Mouse (Mus musculus) gastrocnemius, postnatal 14 days (tissue): ENCODE data around the gene Gtdc1. TPM values are rescaled to one million over a fixed set of nuclear protein-coding genes. Genes with fewer than 3 reads are reported as not detected.

Experiments
- DNase-seq: peaks from one replicate; pipeline ENCODE4 v3.0.0; 2021; ENCODE audit warnings: mixed read lengths
- intact Hi-C: fragments of 180-260 bp; cut with DNase I; formaldehyde crosslinking; loops from one replicate; pipeline ENCODE4 v1.15.1; 2025; ENCODE audit warnings: low total_unique reads
- total RNA-seq, 2 experiments: library from RNA; stranded (reverse); gene quantifications; 2 replicates each; pipeline ENCODE4 v1.2.3; 2021

Gtdc1 gene
- total RNA-seq, 2 experiments from 2014 or later, result 23.5 to 24.4 TPM

DNA sequence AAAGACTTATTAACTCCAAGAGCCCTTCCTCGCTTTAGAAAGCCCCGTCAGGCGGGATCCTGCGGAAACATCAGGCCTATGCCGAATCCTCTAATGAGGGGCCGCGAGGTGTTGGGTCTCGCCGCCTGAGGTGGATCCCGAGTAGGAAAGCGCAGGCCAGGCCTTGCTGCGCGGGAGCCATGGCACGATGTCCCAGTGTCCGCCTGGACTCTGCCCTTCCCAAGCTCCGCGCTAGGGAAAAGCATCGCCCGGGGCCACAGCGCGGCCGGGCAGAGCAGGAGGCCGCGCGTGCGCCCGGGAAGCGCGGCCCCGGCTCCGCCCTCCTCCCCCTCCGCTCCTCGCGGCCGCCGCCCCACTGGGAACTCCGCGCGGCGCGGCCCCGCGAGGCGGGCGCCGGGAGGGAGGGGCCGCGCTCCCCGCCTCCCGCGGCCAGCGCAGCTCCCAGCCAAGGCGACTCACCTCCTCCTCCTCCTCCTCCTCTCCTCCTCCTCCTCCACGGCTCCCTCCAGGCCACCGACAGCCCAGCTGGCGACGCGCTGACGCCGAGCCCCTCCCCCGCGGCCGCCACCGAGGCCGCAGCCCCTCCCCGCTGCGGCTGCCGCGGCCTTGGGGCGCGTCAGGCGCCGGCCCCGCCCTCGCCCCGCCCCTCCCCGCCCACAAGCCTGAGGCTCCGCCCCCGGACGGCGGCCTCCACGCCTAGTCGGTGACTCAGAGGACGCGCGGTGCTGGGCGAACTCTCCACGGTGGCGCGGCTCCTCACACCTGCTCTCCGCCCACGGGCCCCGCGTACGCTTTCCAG, 575 bp downstream of the Gtdc1 start:
- intact Hi-C loops, result loop anchor here (10.0 kb wide), 1 partner anchor 188 kb away; the partner anchor contains the start of gene Zeb2
- peak; percentile 93 for DNase-seq

DNA sequence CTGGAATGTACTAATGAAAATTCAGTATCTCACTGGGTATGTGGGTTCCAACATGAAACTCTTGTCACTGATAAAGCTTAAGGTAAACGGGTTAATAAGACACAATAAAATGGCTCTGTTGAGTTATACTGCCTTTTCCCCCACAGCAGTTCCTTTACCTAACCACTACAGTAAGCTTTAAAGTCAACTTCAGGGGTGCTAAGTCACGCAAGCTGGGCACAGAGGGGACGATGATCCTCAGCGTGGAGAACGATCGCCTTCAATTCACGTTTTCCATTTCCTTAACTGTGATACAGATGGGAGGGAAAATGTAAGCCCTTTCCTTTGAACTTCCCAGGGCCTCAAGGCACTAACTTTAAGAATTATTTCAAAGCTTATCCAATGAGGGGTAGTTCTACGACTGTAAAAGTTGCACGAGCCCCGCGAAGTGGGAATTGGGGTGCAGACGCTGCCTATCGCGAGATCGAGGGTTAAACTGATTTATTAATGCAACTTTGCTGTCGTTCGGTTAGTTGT, 1.2 kb downstream of the Gtdc1 start:
- intact Hi-C loops, result loop anchor here (10.0 kb wide), 1 partner anchor 189 kb away; the partner anchor contains the start of gene Zeb2
- DNase-seq, result no peak

DNA sequence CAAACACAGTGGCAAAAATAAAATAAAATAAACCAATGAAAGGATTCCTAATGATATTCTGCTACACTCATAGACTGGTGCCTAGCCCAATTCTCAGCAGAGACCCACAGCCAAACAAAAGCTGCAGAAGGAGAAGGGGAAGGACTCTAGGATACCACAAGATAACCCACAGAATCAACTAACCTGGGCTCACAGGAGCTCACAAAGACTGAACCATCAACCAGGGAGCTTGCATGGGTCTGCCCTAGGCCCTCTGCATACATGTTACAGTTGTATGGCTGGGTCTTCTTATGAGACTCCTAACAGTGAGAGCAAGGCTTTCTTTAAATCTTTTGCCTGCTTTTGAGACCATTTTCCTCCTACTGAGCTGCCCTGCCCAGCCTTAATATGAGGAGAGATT, 2.8 kb downstream of the Gtdc1 start:
- intact Hi-C loops, result loop anchor here (10.0 kb wide), 1 partner anchor 190 kb away; the partner anchor contains the start of gene Zeb2
- DNase-seq, result no peak

DNA sequence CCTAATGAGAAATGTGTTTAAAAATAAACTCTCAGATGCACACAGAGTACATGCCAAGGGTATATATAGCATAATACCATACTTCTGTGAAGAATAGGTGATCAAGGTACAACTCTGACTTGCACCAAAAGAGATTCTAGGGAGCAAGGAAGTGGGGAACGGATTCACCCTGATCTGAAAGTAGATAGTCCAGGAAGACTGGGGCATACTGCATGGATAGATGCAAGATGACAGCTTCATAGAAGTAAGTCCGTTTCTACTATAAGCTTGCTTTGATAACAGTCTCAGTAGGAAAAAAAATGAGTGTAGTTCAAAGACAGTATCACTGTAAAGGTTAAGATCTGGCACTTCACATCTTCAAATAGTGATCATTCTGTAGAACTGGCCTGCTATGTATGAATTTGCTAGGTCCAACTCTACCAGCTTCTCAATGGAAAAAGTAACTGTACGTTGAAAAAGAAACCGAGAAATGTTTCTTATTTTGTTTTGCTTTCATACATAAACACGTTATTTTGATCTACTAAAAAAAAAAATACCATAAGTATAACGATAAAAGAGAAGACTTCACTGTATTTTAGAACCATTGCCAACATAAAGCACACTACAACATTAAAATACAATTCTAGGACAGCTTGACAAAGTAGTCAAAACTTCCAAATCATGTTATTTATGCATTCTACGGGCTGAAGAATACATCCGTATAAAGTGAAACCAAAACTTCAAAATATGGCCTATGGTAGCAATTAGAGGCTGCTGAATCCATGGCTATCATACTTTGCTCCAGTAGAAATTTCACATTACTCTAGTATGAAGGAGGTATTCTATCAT, 4.2 kb downstream of the Gtdc1 start:
- intact Hi-C loops, result loop anchor here (10.0 kb wide), 1 partner anchor 192 kb away; the partner anchor contains the start of gene Zeb2
- DNase-seq, result no peak

DNA sequence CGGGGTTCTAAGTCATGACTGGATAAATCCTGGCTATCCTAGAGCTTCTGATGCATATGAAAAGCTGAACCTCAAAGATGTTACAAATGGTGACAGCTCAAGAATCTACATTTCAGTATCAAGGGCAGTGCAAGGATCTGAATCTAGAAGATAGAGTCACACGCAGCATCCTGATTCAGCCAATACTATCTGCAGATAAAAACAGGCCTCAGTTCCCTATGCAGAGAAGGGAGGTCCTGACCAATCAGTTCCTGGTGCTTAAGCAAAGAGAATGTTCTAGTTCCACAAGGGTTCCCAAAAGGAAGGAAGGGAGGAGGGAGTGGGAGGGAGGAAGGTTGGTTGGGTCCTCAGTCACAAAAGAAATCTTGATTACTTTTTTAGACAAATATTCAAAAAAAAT, 5.0 kb downstream of the Gtdc1 start:
- DNase-seq, result no peak
- intact Hi-C loops, result loop anchor here (10.0 kb wide), 1 partner anchor 192 kb away; the partner anchor contains the start of gene Zeb2

DNA sequence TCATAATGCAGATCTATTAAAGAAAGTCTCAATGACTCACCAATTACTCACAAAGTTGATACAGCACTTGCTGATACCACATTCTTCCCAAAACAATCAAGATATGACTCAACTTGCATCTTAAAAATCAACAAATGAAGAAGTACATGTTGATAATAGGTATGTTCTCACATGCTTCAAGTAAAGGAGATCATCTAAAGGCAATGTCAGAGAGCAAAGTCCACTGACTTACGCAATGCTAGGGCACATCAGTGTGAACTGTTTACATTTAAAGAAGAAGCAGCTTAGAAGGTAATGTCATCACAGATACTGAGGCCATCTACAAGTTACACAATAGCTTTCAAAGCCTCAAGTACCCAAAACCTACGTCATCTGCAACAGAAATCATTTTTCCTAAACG, 7.0 kb downstream of the Gtdc1 start:
- intact Hi-C loops, result loop anchor here (10.0 kb wide), 1 partner anchor 194 kb away; the partner anchor contains the start of gene Zeb2
- no peak for DNase-seq

DNA sequence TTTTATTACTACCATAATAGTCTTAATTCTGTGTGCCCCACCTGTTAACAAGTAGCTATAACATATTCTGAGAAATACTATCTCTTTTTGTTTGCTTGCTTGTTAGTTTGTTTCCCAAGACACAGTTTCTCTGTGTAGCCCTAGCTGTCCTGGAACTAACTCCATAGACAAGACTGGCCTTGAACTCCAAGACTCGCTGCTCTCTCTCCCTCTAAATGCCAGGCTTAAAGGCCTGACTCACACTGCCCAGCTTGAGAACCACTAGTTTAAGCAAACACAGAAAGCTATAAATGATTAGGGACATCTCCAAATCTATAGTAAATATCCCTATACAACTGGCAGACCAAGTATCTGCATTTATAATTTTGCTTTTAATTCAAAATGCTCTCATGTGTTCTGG, 8.1 kb downstream of the Gtdc1 start:
- intact Hi-C loops, result no loop called here
- no peak for DNase-seq

DNA sequence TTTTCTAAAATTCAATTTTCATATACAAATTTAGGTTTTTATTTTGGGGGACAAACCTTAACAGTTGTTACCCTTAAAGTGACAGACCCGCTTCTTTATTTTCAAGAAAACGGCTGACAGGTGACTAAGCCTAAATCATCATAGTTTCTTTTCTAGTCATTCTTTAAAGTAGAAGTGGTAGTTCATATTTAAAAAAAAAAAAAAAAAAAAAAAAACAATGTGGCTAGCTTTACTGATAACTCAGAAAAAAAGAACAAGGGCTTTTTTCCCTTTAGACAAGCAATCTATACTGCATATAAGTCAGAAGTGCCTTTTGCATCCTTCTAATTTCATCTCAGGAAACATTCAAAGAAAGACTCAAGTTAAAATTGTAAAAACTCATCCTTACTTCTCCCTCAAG, 8.7 kb downstream of the Gtdc1 start:
- DNase-seq, result no peak
- intact Hi-C loops, result no loop called here

DNA sequence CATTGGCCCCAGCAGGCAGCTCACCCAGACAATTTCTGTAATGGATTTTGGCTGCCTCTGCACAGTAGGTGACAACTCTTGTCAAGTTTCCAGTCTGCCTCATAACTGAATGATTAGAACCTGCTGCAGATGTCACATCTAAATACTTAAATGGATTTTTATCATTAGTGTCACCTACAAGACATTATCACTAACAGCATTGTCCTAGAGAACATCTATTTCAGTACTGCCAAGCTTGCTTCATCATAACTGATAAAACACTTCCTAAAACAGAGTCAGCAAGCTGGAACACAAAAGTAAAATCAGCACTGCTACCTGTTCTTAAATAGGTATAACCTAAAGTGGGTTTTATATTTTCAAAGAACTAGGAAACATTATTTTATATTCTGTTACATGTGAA, 11.2 kb downstream of the Gtdc1 start:
- intact Hi-C loops, result no loop called here

DNA sequence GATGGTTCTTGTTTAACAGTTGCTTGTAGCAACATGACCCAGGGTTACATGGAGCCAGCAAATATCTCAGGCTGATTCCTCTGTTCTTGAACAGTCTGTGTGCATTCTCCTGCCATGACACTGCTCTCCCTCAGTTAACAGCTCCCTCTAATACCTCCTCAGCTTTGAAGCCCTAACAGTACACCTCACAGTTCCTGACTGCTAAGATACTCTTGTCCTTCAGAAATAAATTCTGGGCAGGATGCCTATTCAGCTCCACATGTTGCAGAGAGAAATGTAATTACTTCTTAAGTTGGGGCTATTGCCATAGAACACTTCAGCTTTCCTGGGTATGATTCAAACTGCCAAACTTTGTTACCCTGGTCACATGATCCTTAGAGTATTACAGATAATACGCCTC, 29.7 kb downstream of the Gtdc1 start:
- DNase-seq, result no peak
- intact Hi-C loops, result no loop called here

More for the DNA sequence above, 11.2 kb downstream of the Gtdc1 start:
- no peak for DNase-seq

DNA sequence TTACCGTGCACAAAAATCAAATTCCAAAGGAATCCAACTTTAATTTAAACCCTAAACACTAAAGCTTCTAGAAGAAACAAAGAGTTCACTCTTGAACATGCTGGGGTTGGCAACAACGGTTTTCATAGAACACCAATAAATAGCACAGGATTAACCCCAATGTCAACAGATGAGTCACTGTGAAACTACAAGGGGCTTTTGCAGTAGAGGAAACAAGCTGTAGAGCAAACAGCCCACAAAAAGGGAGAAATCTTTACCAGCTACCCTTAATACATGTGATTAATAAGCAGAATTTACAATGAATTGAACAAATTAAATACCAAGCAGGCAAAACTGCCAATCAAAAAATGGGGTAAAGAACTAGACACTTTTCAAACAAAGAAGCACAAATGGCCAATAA, 53.7 kb downstream of the Gtdc1 start:
- DNase-seq, result no peak
- intact Hi-C loops, result no loop called here

DNA sequence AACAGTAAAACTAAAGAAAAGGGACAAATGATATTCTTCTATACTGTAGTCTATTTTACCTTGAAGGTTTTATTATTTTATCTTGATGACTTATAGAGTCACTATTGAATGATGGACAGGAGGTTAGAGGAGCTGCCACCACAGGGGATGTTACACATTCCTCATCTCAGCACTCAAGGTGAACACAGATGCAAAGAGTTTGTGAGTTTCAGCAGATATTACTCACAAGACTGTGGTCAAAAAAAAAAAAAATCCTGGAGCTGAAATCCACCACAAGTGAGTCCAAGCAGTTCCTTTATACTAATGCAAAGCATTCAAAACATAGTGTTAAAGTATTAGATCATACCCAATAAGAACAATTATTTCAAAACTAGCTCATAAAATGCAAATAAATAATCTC, 62.7 kb downstream of the Gtdc1 start:
- intact Hi-C loops, result no loop called here
- no peak for DNase-seq

DNA sequence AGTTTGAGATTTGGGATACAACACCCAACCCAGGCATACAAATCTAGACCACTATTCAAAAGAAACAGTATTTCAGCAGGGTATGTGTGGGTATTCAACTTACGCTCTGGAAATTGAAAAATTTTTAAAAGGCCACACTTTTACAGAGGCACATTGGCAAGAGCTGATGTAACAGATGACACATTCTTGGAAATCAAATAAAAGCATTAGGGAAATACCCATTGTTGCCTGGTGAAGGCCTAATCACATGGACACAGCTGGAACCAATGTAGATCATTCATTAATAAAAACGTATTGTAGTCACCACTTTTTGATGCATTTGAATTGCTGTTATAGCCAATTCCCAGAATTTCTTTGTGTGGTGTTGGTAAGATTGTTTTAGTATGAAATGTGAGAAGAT, 73.0 kb downstream of the Gtdc1 start:
- intact Hi-C loops, result no loop called here
- DNase-seq, result no peak

DNA sequence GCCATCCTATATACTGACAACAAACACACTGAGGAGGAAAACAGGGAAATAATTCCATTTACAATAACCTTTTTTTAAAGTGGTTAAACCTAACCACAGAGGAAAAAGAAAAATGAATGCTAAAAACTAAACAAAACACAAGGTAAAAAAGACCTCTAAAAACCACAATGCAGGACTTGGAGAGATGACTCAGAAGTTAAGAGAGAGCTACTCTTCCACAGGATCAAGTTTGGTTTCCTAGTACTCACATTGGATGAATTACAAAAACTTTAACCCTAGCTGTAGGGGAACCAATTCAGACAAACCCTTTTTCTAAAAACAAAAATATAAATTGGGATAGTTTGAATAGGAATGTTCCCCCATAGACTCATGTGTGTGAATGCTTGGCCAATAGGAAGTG, 77.8 kb downstream of the Gtdc1 start:
- intact Hi-C loops, result no loop called here
- DNase-seq, result no peak

DNA sequence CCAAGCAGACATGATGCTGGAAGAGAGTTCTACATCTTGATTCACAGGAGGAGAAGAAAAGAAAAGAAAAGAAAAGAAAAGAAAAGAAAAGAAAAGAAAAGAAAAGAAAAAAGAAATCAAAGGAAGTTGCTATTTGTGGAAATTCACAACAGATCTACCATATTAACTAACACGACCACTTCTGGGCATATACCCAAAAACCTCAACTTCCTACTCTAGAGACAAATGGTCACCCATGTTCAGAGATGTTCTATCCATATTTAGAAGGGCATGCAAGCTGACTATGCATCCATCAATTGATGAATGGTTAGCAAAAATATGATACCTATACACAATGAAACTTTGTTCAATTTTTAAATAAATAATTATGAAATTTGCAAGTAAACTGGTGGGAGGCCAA, 79.3 kb downstream of the Gtdc1 start:
- no peak for DNase-seq
- intact Hi-C loops, result no loop called here

DNA sequence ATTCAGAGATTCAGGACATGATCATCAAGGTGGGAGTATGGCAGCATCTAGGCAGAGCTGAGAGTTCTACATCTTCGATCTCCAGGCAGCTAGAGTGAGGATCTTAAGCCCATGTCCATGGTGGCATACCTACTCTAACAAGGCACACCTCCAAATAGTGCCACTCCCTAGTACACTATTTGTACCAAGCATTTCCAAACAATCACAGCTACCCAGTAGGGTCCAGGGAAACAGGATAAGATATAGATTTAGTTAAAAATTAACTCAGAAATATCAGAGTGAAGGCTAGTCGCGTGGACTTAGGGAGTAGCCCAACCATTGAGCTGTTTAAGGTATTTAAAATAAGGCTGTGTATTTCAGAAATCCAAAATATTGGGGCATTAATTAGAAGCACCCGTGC, 82.0 kb downstream of the Gtdc1 start:
- no peak for DNase-seq
- intact Hi-C loops, result no loop called here

DNA sequence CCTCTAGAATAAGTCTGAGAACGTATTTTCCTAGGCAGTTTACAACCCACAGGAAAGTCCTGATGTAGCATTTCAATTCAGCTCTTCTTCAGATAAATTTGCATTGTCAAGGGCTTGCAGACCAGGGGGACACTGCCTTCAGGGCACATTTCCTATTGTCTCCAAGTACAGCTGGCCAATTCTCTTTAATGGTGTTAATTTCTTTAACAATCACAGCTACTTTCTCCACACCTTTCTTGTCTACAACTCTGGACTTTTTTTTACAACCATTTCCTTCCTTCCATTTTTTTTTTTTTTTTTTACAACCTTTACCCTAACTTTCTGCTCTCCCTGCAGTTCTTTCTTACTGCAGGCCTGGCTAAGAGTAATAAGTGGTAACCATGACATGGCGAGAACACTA, 97.7 kb downstream of the Gtdc1 start:
- intact Hi-C loops, result no loop called here
- no peak for DNase-seq

DNA sequence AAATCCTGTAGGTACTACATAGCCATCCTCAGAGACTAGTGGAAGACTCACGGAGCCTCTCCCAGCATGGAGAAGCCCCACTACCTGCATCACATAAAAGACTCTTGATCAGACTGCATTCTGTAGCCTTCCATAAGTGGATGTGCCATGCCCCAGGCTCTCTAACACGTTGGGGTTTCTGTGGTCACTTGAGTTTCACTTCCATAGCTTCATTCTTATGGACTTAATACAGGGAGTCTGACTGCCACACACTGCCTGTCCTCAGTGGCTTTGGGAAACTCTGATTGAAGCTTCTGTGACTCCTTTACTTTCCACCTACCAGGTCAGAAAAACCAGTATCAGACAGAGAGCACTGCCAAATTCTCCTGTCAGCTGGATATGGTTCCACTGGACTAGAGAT, 98.1 kb downstream of the Gtdc1 start:
- intact Hi-C loops, result no loop called here
- no peak for DNase-seq

DNA sequence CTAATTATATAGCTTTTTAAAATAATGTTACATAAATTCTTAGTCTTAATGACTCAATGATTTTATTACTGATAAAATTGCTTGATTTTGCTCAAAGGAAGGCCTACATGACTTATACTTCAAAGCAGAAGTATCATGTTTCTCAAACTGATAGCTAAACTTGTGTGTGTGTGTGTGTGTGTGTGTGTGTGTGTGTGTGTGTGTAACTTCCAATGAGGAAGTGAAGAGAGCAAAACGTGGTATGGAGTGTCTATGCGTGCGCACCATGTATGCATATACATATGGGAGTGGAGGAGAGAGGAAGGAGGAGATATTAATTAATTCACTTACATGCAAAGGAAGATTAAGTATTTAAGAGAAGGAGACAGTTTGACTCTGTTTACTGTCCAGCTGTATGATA, 100.8 kb downstream of the Gtdc1 start:
- no peak for DNase-seq
- intact Hi-C loops, result no loop called here

DNA sequence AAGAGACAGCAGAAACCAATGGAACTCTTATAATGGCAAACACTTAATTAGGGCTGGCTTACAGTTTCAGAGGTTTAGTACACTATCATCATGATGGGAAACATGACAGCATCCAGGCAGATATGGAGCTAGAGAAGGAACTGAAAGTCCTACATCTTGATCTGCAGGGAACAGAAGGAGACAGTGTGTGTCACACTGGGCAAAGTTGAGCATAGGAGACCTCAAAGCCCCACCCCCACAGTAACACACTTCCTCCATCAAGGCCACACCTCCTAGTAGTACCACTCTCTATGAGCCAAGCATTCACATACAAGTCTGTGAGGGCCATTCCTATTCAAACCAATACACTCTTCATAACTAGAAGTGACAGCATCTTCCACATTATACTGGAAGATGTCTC, 109.7 kb downstream of the Gtdc1 start:
- DNase-seq, result no peak
- intact Hi-C loops, result loop anchor here (5.0 kb wide), 1 partner anchor 1090 kb away; no protein-coding TSS in a partner anchor
